Mouse (Mus musculus): ENCODE data around the gene Rab21. TPM values are rescaled to one million over a fixed set of nuclear protein-coding genes. Genes with fewer than 3 reads are reported as not detected.

Gene Rab21
- 10 to 100 TPM; 42.0 to 43.0 TPM for total RNA-seq (2021)

- DNase-seq = peak; percentile 98
- intact Hi-C loops (cut with DNase I) = loop anchor here (5.0 kb wide), 1 partner anchor 67 kb away; the partner anchor contains the start of genes Thap2 and Zfc3h1
Measured at GRCm38 (mm10) chr10:115315473-115316171, at the start of gene Rab21. Gene Rab21 (minus strand): TSS chr10:115315594.

GRCm38 (mm10) chr10:115363151-115363550 is 47.8 kb upstream of the Rab21 start:
- DNase-seq = no peak
- intact Hi-C loops (cut with DNase I) = no loop called here

- intact Hi-C loops (cut with DNase I) = no loop called here
- no peak for DNase-seq
Measured at GRCm38 (mm10) chr10:115362623-115362964, 47.2 kb upstream of the Rab21 start.

GRCm38 (mm10) chr10:115361840-115362622 is 46.6 kb upstream of the Rab21 start, which contains the start of gene Tmem19:
Gene Tmem19 (minus strand): TSS chr10:115362501.
- peak; percentile 99 for DNase-seq
- intact Hi-C loops (cut with DNase I) = no loop called here

GRCm38 (mm10) chr10:115359066-115359465 is 43.7 kb upstream of the Rab21 start:
- intact Hi-C loops (cut with DNase I) = no loop called here
- DNase-seq = no peak

GRCm38 (mm10) chr10:115358216-115358919 is 43.0 kb upstream of the Rab21 start:
- no peak for DNase-seq

GRCm38 (mm10) chr10:115356106-115356505 is 40.7 kb upstream of the Rab21 start:
- DNase-seq = no peak
- intact Hi-C loops (cut with DNase I) = no loop called here

More at GRCm38 (mm10) chr10:115358216-115358919, 43.0 kb upstream of the Rab21 start:
- intact Hi-C loops (cut with DNase I) = no loop called here

GRCm38 (mm10) chr10:115355016-115355415 is 39.6 kb upstream of the Rab21 start:
- intact Hi-C loops (cut with DNase I) = no loop called here
- no peak for DNase-seq

GRCm38 (mm10) chr10:115354553-115354952 is 39.2 kb upstream of the Rab21 start:
- intact Hi-C loops (cut with DNase I) = no loop called here
- no peak for DNase-seq

GRCm38 (mm10) chr10:115350810-115351397 is 35.5 kb upstream of the Rab21 start:
- intact Hi-C loops (cut with DNase I) = no loop called here

GRCm38 (mm10) chr10:115349509-115349908 is 34.1 kb upstream of the Rab21 start:
- no peak for DNase-seq
- intact Hi-C loops (cut with DNase I) = no loop called here

More at GRCm38 (mm10) chr10:115350810-115351397, 35.5 kb upstream of the Rab21 start:
- no peak for DNase-seq

GRCm38 (mm10) chr10:115349029-115349428 is 33.6 kb upstream of the Rab21 start:
- intact Hi-C loops (cut with DNase I) = no loop called here
- DNase-seq = no peak

- intact Hi-C loops (cut with DNase I) = no loop called here
- no peak for DNase-seq
Measured at GRCm38 (mm10) chr10:115348131-115348530, 32.7 kb upstream of the Rab21 start.

GRCm38 (mm10) chr10:115346444-115346843 is 31.1 kb upstream of the Rab21 start:
- no peak for DNase-seq
- intact Hi-C loops (cut with DNase I) = no loop called here

- intact Hi-C loops (cut with DNase I) = no loop called here
Measured at GRCm38 (mm10) chr10:115342771-115343425, 27.5 kb upstream of the Rab21 start.

GRCm38 (mm10) chr10:115339820-115340328 is 24.5 kb upstream of the Rab21 start:
- intact Hi-C loops (cut with DNase I) = no loop called here
- no peak for DNase-seq

More at GRCm38 (mm10) chr10:115342771-115343425, 27.5 kb upstream of the Rab21 start:
- DNase-seq = no peak

GRCm38 (mm10) chr10:115336901-115337300 is 21.5 kb upstream of the Rab21 start:
- intact Hi-C loops (cut with DNase I) = no loop called here
- DNase-seq = no peak

GRCm38 (mm10) chr10:115333528-115333927 is 18.1 kb upstream of the Rab21 start:
- intact Hi-C loops (cut with DNase I) = no loop called here
- DNase-seq = no peak

- DNase-seq = no peak
- intact Hi-C loops (cut with DNase I) = no loop called here
Measured at GRCm38 (mm10) chr10:115332997-115333396, 17.6 kb upstream of the Rab21 start.

- intact Hi-C loops (cut with DNase I) = no loop called here
- no peak for DNase-seq
Measured at GRCm38 (mm10) chr10:115332420-115332952, 17.1 kb upstream of the Rab21 start.

All from left cerebral cortex, postnatal 4 days (tissue).